Mouse (Mus musculus) forebrain, embryonic 16.5 days (tissue): ENCODE measurements around the gene Olfr521. TPM values are rescaled to one million over a fixed set of nuclear protein-coding genes. Genes with fewer than 3 reads are reported as not detected.
"Not testable (repeated sequence)": the region's sequence is repeated elsewhere in the genome, so short reads cannot be mapped to it uniquely, and the experiment has no call there.

Experiments
- ATAC-seq: fragments of 200-750 bp; cut with Nextera tagmentation; 2 replicates; pipeline ENCODE4 v1.8.0; 2017; ENCODE audit warnings: mild to moderate bottlenecking, moderate library complexity
- H3K27ac ChIP-seq: fragments of 300-500 bp; sonication (generic); 2 replicates; pipeline ENCODE4 v1.5.1; 2014; ENCODE audit warnings: low read length, control low read depth
- H3K27me3 ChIP-seq: fragments of 300-500 bp; sonication (generic); replicated peaks from 2 replicates; pipeline ENCODE4 v1.6.1; 2014; ENCODE audit warnings: low read length; ENCODE audit not compliant: control insufficient read depth, insufficient read depth
- H3K36me3 ChIP-seq: fragments of 300-500 bp; sonication (generic); 2 replicates; pipeline ENCODE4 v1.6.1; 2014; ENCODE audit not compliant: control insufficient read depth, insufficient read depth
- H3K4me1 ChIP-seq: fragments of 300-500 bp; sonication (generic); replicated peaks from 2 replicates; pipeline ENCODE4 v1.6.1; 2014; ENCODE audit warnings: low read length; ENCODE audit not compliant: control insufficient read depth, insufficient read depth
- H3K4me2 ChIP-seq: fragments of 300-500 bp; sonication (generic); 2 replicates; pipeline ENCODE4 v1.6.1; 2014; ENCODE audit warnings: mild to moderate bottlenecking, low read length, control low read depth
- H3K4me3 ChIP-seq: fragments of 300-500 bp; sonication (generic); replicated peaks from 2 replicates; pipeline ENCODE4 v1.5.1; 2014; ENCODE audit warnings: mild to moderate bottlenecking, low read length, control low read depth
- H3K9ac ChIP-seq: fragments of 300-500 bp; sonication (generic); replicated peaks from 2 replicates; pipeline ENCODE4 v1.6.1; 2014; ENCODE audit warnings: low read depth, low read length, control low read depth
- H3K9me3 ChIP-seq: fragments of 300-500 bp; sonication (generic); 2 replicates; pipeline ENCODE4 v1.6.1; 2016; ENCODE audit warnings: low read length; ENCODE audit not compliant: control insufficient read depth
- WGBS: fragments of 180-500 bp; shearing (Covaris S2); extraction: QIAGEN DNeasy Blood & Tissue Kit; methylation state at CpG from one replicate; pipeline ENCODE4 v1.1.7; 2014; 5-methylcytosine and 5-hydroxymethylcytosine counted together
- polyA plus RNA-seq: library from polyadenylated mRNA; unstranded; fragments of >200 nt; fragmentation: Nextera tagmentation; extraction: Ambion mirVana; gene quantifications from 2 replicates; pipeline ENCODE4 v1.2.1, GENCODE M21; 2015

The Olfr521 gene
- polyA plus RNA-seq, 1 experiment from 2014 or later = not detected

GRCm38 (mm10) chr7:99799118-99799517 lies 35.8 kb downstream of the Olfr521 start:
- no peaks in the 10 kb centered on the region for H3K27me3 ChIP-seq
- H3K9ac ChIP-seq = no peak overlapping the region
- peaks cover 11% of the 10 kb centered on the region for H3K4me1 ChIP-seq
- ATAC-seq = no peak
- 75% methylated on average over 7 of the region's 7 CpGs for WGBS
- H3K4me3 ChIP-seq = no peak overlapping the region
- H3K36me3 ChIP-seq = no peaks in the 10 kb centered on the region
- H3K4me2 ChIP-seq = no peak overlapping the region
- H3K9me3 ChIP-seq = no peaks in the 10 kb centered on the region
- H3K27ac ChIP-seq = no peak overlapping the region

GRCm38 (mm10) chr7:99803535-99803934 lies 40.2 kb downstream of the Olfr521 start:
- no peak for ATAC-seq
- Histone ChIP-seq H3K4me1 (no peaks in the 10 kb centered on the region), H3K4me2 (no peak overlapping the region), H3K27ac (no peak overlapping the region), H3K9ac (no peak overlapping the region), H3K36me3 (no peaks in the 10 kb centered on the region), H3K27me3 (no peaks in the 10 kb centered on the region), H3K4me3 (no peak overlapping the region), H3K9me3 (no peaks in the 10 kb centered on the region)
- 70% methylated on average over 8 of the region's 8 CpGs for WGBS

- H3K36me3 ChIP-seq, H3K4me1 ChIP-seq, H3K27me3 ChIP-seq, ATAC-seq, H3K4me2 ChIP-seq, H3K9me3 ChIP-seq, H3K27ac ChIP-seq, H3K9ac ChIP-seq, H3K4me3 ChIP-seq: not testable (repeated sequence)
- WGBS = 86% methylated on average over 3 of the region's 3 CpGs
Measured at GRCm38 (mm10) chr7:99804033-99804432, 40.7 kb downstream of the Olfr521 start.

- H3K4me1 ChIP-seq = no peaks in the 10 kb centered on the region
- H3K9me3 ChIP-seq = no peaks in the 10 kb centered on the region
- H3K27ac ChIP-seq = no peak overlapping the region
- WGBS = 79% methylated on average over 1 of the region's 1 CpGs
- ATAC-seq = no peak
- H3K27me3 ChIP-seq = no peaks in the 10 kb centered on the region
- no peak overlapping the region for H3K4me3 ChIP-seq
- no peaks in the 10 kb centered on the region for H3K36me3 ChIP-seq
- H3K4me2 ChIP-seq = no peak overlapping the region
- no peak overlapping the region for H3K9ac ChIP-seq
Measured at GRCm38 (mm10) chr7:99805340-99805739, 42.0 kb downstream of the Olfr521 start.

- H3K4me2 ChIP-seq, H3K4me3 ChIP-seq, H3K36me3 ChIP-seq, H3K9ac ChIP-seq, H3K27me3 ChIP-seq, H3K27ac ChIP-seq, H3K9me3 ChIP-seq, ATAC-seq, H3K4me1 ChIP-seq: not testable (repeated sequence)
- 89% methylated on average over 7 of the region's 7 CpGs for WGBS
Measured at GRCm38 (mm10) chr7:99807043-99807442, 43.7 kb downstream of the Olfr521 start.

GRCm38 (mm10) chr7:99810814-99811213 lies 47.5 kb downstream of the Olfr521 start:
- no peak overlapping the region for H3K9ac ChIP-seq
- ATAC-seq = no peak
- no peak overlapping the region for H3K4me2 ChIP-seq
- no peaks in the 10 kb centered on the region for H3K9me3 ChIP-seq
- no peak overlapping the region for H3K27ac ChIP-seq
- no peaks in the 10 kb centered on the region for H3K4me1 ChIP-seq
- H3K36me3 ChIP-seq = no peaks in the 10 kb centered on the region
- no peaks in the 10 kb centered on the region for H3K27me3 ChIP-seq
- 95% methylated on average over 2 of the region's 2 CpGs for whole genome bisulfite sequencing
- H3K4me3 ChIP-seq = no peak overlapping the region

- no peaks in the 10 kb centered on the region for H3K27me3 ChIP-seq
- H3K9ac ChIP-seq = no peak overlapping the region
- no peaks in the 10 kb centered on the region for H3K4me1 ChIP-seq
- no peaks in the 10 kb centered on the region for H3K9me3 ChIP-seq
- WGBS = 94% methylated on average over 4 of the region's 4 CpGs
- no peak for ATAC-seq
- no peaks in the 10 kb centered on the region for H3K36me3 ChIP-seq
- H3K4me2 ChIP-seq = no peak overlapping the region
- H3K4me3 ChIP-seq = no peak overlapping the region
- H3K27ac ChIP-seq = no peak overlapping the region
Measured at GRCm38 (mm10) chr7:99811661-99812060, 48.4 kb downstream of the Olfr521 start.

GRCm38 (mm10) chr7:99813394-99813793 lies 50.1 kb downstream of the Olfr521 start:
- Histone ChIP-seq H3K4me2 (no peak overlapping the region), H3K36me3 (no peaks in the 10 kb centered on the region), H3K4me1 (no peaks in the 10 kb centered on the region), H3K27me3 (no peaks in the 10 kb centered on the region), H3K4me3 (no peak overlapping the region), H3K9ac (no peak overlapping the region), H3K27ac (no peak overlapping the region), H3K9me3 (no peaks in the 10 kb centered on the region)
- WGBS = 89% methylated on average over 11 of the region's 11 CpGs
- ATAC-seq = no peak

- not testable (repeated sequence) for H3K4me2 ChIP-seq, H3K27me3 ChIP-seq, H3K4me1 ChIP-seq, H3K36me3 ChIP-seq, H3K27ac ChIP-seq, ATAC-seq, H3K9ac ChIP-seq, H3K4me3 ChIP-seq, H3K9me3 ChIP-seq
- 22% methylated on average over 9 of the region's 9 CpGs for WGBS
Measured at GRCm38 (mm10) chr7:99818181-99818725, 54.9 kb downstream of the Olfr521 start.
